Mouse (Mus musculus): ENCODE measurements around the gene Isx.

Gene Isx

GRCm38 (mm10) chr8:74872940-74873339, at the start of gene Isx:
Isx (plus strand) TSS chr8:74873173.
- no peak for DNase-seq (ENCODE audit: extremely low spot score, low read depth, low spot score)

DNA sequence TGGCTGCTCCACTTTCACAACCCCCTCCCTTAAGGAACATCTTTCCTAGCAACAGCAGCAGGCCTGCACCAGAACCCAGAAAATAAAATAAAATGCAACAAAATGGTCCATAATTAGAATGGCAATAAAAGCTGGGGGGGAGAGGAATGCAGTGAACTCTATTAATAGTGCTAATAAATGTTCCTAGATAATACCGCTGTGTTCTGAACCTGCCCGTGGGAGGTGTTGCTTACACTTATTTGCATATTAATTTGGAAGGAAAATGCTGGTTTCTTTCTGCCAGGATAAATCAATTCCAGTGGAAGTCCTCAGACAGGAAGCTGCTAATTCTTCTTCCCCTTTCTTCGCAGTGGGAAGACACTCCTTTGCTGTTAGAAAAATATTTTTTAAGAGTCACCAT, 45.3 kb upstream of the Isx start:
- no peak for DNase-seq (ENCODE audit: extremely low spot score, low read depth, low spot score)

DNA sequence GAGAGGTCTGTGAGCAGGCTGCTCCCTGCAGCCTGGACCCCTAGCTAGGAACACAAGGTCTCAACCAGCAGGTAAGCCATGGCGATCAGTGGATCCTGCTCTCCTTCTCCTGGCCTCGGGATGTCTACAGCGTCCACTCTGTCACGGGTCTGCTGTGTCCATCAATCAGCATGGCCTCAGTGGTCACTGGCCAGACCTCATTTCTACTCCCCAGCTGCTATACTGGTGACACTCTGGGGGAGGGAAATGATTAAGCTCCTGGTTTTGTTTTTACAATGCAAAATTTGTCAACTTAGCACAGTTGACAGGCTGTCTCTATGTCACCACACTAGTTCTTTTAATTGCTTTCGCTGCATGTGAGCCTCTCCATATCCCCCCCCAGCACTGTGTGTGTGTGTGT, 41.7 kb upstream of the Isx start:
- no peak for DNase-seq (ENCODE audit: extremely low spot score, low read depth, low spot score)

DNA sequence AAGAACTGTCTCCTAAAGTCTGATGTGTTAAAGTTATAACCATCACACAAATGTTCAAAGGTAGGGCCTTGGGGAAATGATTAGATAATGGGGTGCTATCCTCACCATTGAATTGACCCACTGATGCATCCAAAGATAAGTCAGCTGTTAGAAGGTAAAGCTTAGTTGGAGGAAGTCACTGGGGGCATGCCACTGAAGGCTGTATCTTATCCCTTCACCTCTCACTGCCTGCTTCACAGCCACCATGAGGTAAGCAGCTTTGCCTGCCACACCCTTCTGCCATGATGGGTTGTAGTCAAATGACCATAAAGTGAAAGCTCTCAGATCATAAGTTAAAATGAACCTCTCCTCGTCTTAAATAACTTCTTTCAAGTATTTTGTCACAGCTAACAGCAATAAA, 38.7 kb upstream of the Isx start:
- DNase-seq (ENCODE audit: extremely low spot score, low read depth, low spot score), result no peak

DNA sequence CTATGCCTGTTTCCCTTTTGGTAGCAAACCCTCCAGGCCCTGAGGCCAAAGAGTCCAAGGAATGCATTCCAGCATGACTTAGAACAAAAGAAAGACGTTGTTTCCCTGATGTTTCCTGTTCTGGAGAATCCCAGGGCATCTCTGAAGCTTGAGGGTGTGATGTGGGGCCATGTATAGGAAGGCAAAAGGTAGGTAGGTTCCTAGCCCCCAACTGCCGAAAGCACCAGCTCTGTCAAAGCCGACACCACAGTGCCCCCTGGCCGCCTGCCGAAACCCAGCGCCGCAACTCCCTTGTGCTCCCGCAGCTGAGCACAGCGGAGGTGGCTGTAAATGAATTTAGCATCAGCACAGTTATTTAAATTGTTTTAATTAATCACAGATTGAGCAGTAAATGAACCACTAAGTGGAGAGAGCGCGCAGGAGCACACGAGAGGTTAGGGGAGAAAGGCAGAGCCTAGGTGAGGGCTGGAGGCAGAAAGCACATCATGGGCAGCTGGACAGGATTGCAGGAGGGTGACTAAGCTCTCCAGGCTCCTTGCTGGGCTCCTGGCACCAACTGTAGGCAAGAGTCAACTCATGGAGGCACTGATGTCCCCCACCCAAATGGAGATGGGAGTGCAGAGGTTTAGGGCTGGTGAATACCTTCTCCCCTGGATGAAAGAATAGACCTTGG, 25.5 kb upstream of the Isx start:
- no peak for DNase-seq (ENCODE audit: extremely low spot score, low read depth, low spot score)

DNA sequence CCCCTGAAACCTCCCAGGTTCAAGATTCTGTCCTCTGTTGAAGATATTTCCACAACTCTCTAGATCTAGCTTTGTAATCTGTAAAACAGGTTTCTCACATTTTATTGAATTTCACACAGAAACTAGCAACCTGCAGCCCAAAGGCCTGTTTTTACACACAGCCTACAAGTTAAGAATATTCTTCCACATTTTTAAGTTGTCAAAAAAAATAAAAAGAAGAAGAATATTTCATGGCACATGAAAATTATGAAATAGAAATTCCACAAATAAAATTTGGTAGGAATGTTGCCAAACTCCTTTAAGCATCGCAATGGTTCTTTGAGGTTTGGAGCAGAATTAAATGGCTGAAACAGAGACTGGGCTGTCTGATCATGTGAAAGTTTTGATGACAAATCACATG, 24.3 kb upstream of the Isx start:
- no peak for DNase-seq (ENCODE audit: extremely low spot score, low read depth, low spot score)

- DNase-seq (ENCODE audit: extremely low spot score, low read depth, low spot score), result no peak
Observed at GRCm38 (mm10) chr8:74850971-74851370, 22.0 kb upstream of the Isx start.

DNA sequence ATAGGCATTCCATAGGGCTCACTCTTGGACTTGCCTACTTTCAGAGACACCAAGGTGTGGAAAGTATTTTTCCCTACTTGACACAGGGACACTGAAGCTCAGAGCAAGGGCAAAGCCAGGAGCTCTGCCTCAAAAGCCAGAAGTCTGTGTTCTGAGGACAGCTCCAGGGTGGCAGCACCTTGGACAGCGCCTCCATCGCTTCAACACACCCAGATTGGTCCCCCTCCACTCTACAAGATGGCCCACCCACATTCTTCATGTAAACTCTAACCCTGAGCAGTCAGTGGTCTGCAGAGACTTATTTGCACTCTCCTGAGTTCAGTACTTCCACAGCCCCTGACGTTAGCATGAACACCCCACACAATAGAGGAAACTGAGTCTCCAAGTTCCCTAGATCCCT, 21.1 kb upstream of the Isx start:
- peak; percentile 26 for DNase-seq (ENCODE audit: extremely low spot score, low read depth, low spot score)

GRCm38 (mm10) chr8:74853488-74853887, 19.5 kb upstream of the Isx start:
- peak; percentile 6 for DNase-seq (ENCODE audit: extremely low spot score, low read depth, low spot score)

- no peak for DNase-seq (ENCODE audit: extremely low spot score, low read depth, low spot score)
Observed at GRCm38 (mm10) chr8:74854786-74855185, 18.2 kb upstream of the Isx start.

DNA sequence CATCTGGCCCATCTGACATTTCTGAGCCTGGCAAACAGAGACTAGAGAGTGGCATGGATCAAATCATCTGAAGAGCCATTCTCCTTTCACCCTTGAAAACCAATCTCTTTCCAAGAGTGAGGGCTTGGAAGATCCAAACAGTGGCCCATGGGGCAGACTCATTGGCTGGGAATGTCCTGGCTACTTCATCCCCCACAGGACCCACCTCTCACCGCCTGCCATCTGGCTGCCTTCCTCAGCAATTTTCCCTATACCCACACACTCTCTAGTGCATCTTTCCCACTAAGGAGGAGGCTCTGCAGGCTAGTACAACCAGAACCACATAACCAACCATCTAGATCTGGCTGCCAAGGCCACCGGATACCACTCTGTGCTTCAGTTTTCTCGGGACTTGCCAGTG, 17.6 kb upstream of the Isx start:
- DNase-seq (ENCODE audit: extremely low spot score, low read depth, low spot score), result no peak

DNA sequence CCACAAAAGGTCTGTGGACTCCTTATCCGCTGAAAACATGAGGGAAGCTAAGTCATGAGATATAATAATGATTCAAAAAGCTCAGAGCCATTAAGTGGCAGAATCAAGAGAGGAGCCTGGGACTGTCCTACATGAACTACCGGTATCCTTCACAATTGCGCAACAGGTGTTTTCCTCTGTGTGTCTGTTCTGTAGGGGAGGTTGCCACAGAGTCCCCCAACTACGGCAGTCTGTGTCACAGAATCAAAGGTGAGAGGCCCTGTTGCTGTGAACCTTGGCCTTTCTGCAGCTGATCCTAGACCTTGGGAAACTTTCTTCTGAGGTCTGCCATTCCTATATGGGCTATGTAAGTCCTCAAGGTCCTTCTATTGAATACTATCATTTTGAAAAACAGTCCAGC, 13.7 kb upstream of the Isx start:
- no peak for DNase-seq (ENCODE audit: extremely low spot score, low read depth, low spot score)

GRCm38 (mm10) chr8:74860449-74860848, 12.5 kb upstream of the Isx start:
- no peak for DNase-seq (ENCODE audit: extremely low spot score, low read depth, low spot score)

DNA sequence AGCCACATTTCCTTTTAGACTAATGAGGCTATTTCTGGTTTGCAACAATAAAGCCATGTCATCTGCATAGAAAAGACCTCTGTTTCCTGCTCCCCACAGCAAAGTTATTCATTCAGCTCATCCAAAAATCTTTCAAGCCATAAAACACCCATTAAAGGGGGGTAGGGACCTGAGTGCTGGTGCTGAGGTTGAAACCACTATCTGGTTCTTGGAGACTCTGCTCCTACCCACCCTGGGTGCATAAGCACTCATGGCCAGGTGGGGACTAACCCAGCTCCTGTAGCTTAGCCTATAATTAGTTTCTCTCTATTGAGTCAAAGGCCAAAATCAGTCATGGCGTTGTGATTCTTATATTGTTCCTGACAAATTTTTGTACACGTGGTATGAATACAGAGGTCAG, 10.4 kb upstream of the Isx start:
- DNase-seq (ENCODE audit: extremely low spot score, low read depth, low spot score), result no peak

DNA sequence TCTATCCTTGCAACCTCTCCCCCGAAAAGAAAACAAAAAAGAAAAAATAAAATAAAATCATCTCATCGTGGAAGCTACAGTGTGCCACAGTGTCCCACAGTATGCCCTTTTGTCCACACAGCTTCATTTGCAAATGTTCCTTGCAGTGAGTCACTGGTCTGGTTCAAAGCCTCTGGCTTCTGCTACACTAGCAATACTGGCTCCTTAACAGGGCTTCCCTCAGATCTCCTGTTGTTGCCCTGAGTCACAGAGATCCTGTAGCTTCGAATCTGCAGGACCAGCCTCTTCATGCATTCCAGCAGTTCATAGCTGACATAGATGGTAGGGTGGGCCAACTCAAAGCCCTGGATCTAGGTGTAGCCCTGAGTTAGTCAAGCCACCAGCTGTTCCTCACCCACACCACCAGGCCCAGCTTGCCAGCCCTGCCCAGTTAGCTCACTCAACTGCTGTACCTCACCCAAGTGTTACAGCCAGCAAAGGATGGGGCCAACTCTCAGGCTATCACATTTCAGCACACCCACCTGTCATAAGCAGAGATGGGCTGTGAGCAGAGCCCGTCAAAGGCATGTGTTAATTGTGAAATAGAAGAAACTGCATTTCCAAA, 2.5 kb upstream of the Isx start:
- DNase-seq (ENCODE audit: extremely low spot score, low read depth, low spot score), result no peak

DNA sequence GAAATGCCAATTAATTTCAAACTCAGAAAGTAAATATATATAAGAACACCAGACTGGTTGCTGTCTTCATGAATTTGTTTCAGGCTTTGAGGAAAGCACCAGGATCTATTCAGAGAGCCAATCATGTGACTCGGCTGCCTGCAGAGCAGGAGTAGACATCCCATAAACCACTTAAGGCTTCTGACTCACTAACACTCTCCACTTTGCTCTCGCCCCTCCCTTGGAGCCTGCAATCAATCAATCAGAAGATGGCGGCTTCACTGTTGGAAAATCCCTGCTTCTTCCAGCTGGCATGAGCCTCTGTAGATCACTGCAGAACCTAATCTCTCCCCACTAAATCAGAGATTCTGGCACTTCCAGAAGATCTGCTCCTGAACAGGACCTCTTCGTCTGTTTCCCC, 1.3 kb upstream of the Isx start:
- DNase-seq (ENCODE audit: extremely low spot score, low read depth, low spot score), result no peak

DNA sequence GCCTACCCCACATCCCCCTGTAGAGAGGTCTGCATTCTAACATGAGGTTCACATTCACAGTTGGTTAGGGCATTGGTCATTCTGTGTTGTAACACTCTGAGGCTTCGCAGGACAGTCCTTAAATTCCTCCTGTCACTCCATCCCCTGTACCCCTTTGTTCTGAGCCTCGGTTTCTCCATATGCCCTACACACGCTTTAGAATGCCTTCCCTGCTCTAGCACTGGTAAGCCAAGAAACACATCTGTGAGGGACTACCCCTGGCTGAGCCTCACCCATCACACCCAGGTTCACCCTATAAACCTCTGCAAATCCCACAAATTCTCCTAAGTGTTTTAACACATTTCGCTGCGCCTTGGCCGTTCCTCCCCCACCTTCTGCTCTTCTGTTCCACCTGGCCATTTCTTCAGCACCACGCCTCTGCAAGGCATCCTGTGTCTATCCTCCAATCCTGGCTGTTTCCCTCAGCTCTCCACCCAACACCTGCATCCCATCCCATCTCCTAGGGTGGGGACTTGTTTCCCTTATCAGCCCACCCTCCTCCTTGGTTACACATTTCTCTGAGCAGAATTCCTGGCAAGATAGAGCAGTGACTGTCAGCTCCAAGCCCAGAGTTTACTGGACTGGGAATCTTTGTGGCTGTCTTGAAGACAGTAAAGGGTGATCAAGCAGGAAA, 686 bp upstream of the Isx start:
- no peak for DNase-seq (ENCODE audit: extremely low spot score, low read depth, low spot score)

DNA sequence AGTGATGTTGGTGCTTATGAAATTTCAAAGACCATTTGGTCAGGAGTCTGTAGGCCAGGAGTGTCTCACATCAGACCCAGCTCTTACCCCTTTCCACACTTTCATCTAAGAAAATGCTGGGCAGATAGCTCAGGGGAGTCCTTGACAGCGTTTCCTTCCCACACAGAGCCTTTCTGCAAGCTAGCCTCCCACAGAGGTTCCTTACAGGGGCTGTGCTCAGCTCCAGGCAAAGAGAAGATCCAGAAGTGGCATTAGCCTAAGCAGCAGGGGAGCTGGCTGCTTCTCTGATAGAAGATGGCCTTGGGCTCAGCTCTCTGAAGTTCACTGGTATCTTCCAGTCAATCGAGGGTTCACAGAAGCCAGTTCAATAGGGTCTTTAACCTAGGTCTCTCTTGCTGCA, 1.6 kb downstream of the Isx start:
- no peak for DNase-seq (ENCODE audit: extremely low spot score, low read depth, low spot score)

GRCm38 (mm10) chr8:74878637-74879036, 5.7 kb downstream of the Isx start:
- no peak for DNase-seq (ENCODE audit: extremely low spot score, low read depth, low spot score)

DNA sequence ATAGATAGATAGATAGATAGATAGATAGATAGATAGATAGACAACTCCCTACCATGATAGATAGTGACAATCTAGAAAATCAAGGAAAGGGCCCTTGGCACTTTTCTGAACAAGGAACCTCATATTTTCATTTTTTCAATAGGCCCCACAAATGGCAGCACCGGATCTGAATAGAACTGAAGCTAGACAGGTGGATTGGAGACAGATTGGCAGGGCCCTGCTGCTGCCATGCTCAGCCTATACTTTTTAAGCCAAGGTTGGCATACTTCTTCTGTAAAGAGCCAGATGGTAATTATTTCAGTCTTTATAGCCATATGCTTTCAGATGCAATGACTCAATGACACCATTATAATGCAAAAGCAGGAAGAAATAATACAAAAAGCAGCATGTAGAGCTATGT, 15.8 kb downstream of the Isx start:
- DNase-seq (ENCODE audit: extremely low spot score, low read depth, low spot score), result no peak

GRCm38 (mm10) chr8:74891030-74891429, 18.1 kb downstream of the Isx start:
- DNase-seq (ENCODE audit: extremely low spot score, low read depth, low spot score), result no peak

GRCm38 (mm10) chr8:74896302-74896701, 23.3 kb downstream of the Isx start:
- no peak for DNase-seq (ENCODE audit: extremely low spot score, low read depth, low spot score)

GRCm38 (mm10) chr8:74897315-74897714, 24.3 kb downstream of the Isx start:
- no peak for DNase-seq (ENCODE audit: extremely low spot score, low read depth, low spot score)
